Mouse (Mus musculus): Measurements from ENCODE around the gene Acaa1a.

DNA sequence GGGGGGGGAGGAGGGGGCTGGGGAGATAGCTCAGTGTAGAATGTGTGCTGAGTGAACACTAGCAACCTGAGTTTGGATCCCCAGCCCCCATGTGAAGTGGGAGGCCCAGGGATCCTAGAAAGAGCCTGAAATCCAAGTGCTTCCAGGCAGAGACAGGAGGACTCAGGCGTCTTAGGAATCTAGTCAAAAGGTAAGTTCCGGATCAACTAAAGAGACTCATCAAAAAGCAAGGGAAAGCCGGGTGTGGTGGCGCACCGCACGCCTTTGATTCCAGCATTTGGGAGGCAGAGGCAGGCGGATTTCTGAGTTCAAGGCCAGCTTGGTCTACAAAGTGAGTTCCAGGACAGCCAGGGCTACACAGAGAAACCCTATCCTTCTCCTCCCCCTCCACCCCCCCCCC lies 19.0 kb upstream of the Acaa1a start:
- no peak for TF ChIP-seq CTCF (IDR thresholded peaks at IDR 0.05; ENCODE audit: borderline replicate concordance, control insufficient read depth, extremely low read depth, insufficient read depth, low read length, poor library complexity)
- TF ChIP-seq POLR2A (IDR thresholded peaks at IDR 0.05; ENCODE audit: control insufficient read depth, extremely low read depth, insufficient read depth, low read length, poor library complexity): no peak

Measured in thymus, adult 2 months (tissue).